ENCODE assay signal across 13 mouse cellular contexts in the genomic region with DNA sequence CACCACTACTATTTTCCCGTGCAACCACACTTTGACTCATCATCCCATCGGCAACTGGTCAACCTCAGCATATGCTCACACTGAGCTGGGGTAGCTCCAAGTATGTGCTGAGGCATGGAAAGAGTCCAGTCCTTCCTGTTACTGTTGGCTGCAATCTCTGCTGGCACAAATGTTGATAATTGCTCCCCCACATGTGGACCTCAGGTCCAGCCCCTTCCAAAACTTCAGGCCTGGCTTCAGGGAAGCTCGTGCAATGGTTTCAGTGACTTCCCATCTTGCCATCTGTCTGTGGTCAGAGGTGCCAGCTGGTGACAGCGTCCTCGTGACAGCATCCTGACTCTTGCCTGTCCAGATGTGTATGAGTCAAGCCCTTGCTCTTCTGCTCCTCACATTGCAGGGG. TPM values are rescaled to one million over a fixed set of nuclear protein-coding genes. Genes with fewer than 3 reads are reported as not detected.
DNase-seq lines count a peak whose midpoint lies in the region.
"Had no signal": no experiment of that assay in that cellular context is flagged by ENCODE, and none has a peak within 500 bp of the region (broad histone marks: within the 10 kb centered on the region; RNA-seq: fewer than 3 reads in every experiment).

No protein-coding gene starts in this region.

- intact Hi-C loops in heart, postnatal 14 days (cut with DNase I), result loop anchor here (2.0 to 5.0 kb wide), 2 partner anchors 253 to 271 kb away; no protein-coding TSS in a partner anchor

- no peaks in the 10 kb centered on the region for H3K36me3 ChIP-seq in heart, embryonic 10.5 days

- DNase-seq in heart, adult 11 months, result peak; percentile 97
- no peak for DNase-seq in heart, embryonic 10.5 days (ENCODE audit: low spot score)
- DNase-seq in 416B (ENCODE audit: low read depth), result peak; percentile 6
- DNase-seq in cerebellum, adult 18-20 months, result peak; percentile 29 to 39
- peak; percentile 20 to 50 for DNase-seq in heart, postnatal 14 days
- no peak for DNase-seq in testis, postnatal 10 days (ENCODE audit: low spot score)
- no peak for DNase-seq in frontal cortex, adult 2 months (ENCODE audit: extremely low spot score in 1 of 2, low spot score in 1 of 2)
- DNase-seq in urinary bladder, postnatal 10 days (ENCODE audit: low spot score), result no peak

- no peak overlapping the region for H3K27ac ChIP-seq in heart, embryonic 10.5 days
- H3K27ac ChIP-seq: hindbrain, embryonic 14.5 days; macrophage had no signal

- H3K4me3 ChIP-seq in heart, embryonic 10.5 days, result no peak overlapping the region
- H3K4me3 ChIP-seq: erythroblast, embryonic 14.5 days had no signal

- WGBS in heart, embryonic 10.5 days, result 78% methylated on average over 5 of the region's 5 CpGs

- no peaks in the 10 kb centered on the region for H3K27me3 ChIP-seq in heart, embryonic 10.5 days (ENCODE audit: insufficient read depth, poor library complexity, severe bottlenecking)

- peaks cover 9% of the 10 kb centered on the region; the same call in 1 of the 2 replicates for H3K4me1 ChIP-seq in heart, embryonic 10.5 days

- no peaks in the 10 kb centered on the region for H3K9me3 ChIP-seq in heart, embryonic 10.5 days

RNA-seq across cellular contexts. Expression of a gene that starts 44.8 kb away (rescaled TPM):
- 98.2 and 147 TPM in 2 replicates for polyA plus RNA-seq in heart, embryonic 10.5 days (2016; fragmentation: Nextera tagmentation; extraction: Ambion mirVana)
- 10 to 100 TPM; 69.8 to 80.5 TPM for total RNA-seq in heart, postnatal 14 days (2021)
- 23.9 and 24.0 TPM in 2 replicates for polyA plus RNA-seq in frontal cortex, adult 2 months (2012; rRNA removed)
- total RNA-seq: common myeloid progenitor, adult 5-6 weeks had no signal
- polyA plus RNA-seq: activated CD4-positive, CD25-positive, alpha-beta regulatory T cell, adult 4 months had no signal

Comparison
In these comparisons a context has a peak if more than half of its experiments do, and no peak if none do; other contexts are left out.
1. DNase-seq: peak in heart, adult 11 months (single experiment), 416B (single experiment), cerebellum, adult 18-20 months (2 of 2) and heart, postnatal 14 days (2 of 2); none in heart, embryonic 10.5 days (single experiment), testis, postnatal 10 days (single experiment), frontal cortex, adult 2 months (0 of 2) and urinary bladder, postnatal 10 days (single experiment).